Mouse (Mus musculus) common myeloid progenitor, adult 5-6 weeks (primary cell): Measurements from ENCODE around the gene Olfr1164. TPM values are rescaled to one million over a fixed set of nuclear protein-coding genes. Genes with fewer than 3 reads are reported as not detected.

Experiments used
- ATAC-seq: replicated peaks from 2 replicates; pipeline ENCODE4 v1.8.0; 2016; ENCODE audit warnings: low read depth, mild to moderate bottlenecking, moderate TSS enrichment, inconsistent platforms; ENCODE audit not compliant: poor library complexity, severe bottlenecking
- total RNA-seq: library from RNA; stranded (forward); fragments of 200-1000, 187-1606 nt; gene quantifications from 2 replicates; pipeline ENCODE4 v1.2.3, GENCODE M21; 2017

Gene Olfr1164
- not detected in 2 replicates for total RNA-seq

- no peak for ATAC-seq
These were observed at the start of gene Olfr1164 for GRCm38 (mm10) chr2:88093866-88094265. Gene Olfr1164 (minus strand): TSS chr2:88093966.

- no peak for ATAC-seq
These were observed 34.4 kb upstream of the Olfr1164 start, which contains the start of gene Olfr1166 for GRCm38 (mm10) chr2:88128172-88128571. Gene Olfr1166 (minus strand): TSS chr2:88128272.

GRCm38 (mm10) chr2:88071730-88072129 lies 22.0 kb downstream of the Olfr1164 start, which contains the start of gene Olfr1163:
Gene Olfr1163 (minus strand): TSS chr2:88071830.
- ATAC-seq = no peak

- ATAC-seq = no peak
These were observed 30.2 kb downstream of the Olfr1164 start for GRCm38 (mm10) chr2:88063587-88063986.

- ATAC-seq = no peak
These were observed 42.7 kb downstream of the Olfr1164 start, which contains the start of gene Olfr1162 for GRCm38 (mm10) chr2:88051029-88051428. Gene Olfr1162 (minus strand): TSS chr2:88051129.

Other genes starting within 250 kb of the Olfr1164 start
- gene Olfr1150-ps1, start 250.0 kb downstream of the Olfr1164 start, total RNA-seq = not detected in 2 replicates
- gene Olfr1151, start 238.1 kb downstream of the Olfr1164 start, total RNA-seq = not detected in 2 replicates
- not detected in 2 replicates for gene Olfr1152, start 227.5 kb downstream of the Olfr1164 start, total RNA-seq
- gene Olfr1153, start 199.0 kb downstream of the Olfr1164 start, total RNA-seq = not detected in 2 replicates
- gene Olfr1154, start 188.8 kb downstream of the Olfr1164 start, total RNA-seq = not detected in 2 replicates
- not detected in 2 replicates for gene Olfr1155, start 148.8 kb downstream of the Olfr1164 start, total RNA-seq
- not detected in 2 replicates for gene Olfr1156, start 140.9 kb downstream of the Olfr1164 start, total RNA-seq
- gene Olfr1157, start 125.7 kb downstream of the Olfr1164 start, total RNA-seq = not detected in 2 replicates
- gene Olfr74, start 119.3 kb downstream of the Olfr1164 start, total RNA-seq = not detected in 2 replicates
- gene Olfr1158, start 103.9 kb downstream of the Olfr1164 start, total RNA-seq = not detected in 2 replicates
- gene Olfr1160, start 85.7 kb downstream of the Olfr1164 start, total RNA-seq = not detected in 2 replicates
- not detected in 2 replicates for gene Olfr1161, start 71.2 kb downstream of the Olfr1164 start, total RNA-seq
- not detected in 2 replicates for gene Olfr73, start 56.3 kb downstream of the Olfr1164 start, total RNA-seq
- not detected in 2 replicates for gene Olfr1162, start 42.8 kb downstream of the Olfr1164 start, total RNA-seq
- gene Olfr1163, start 22.1 kb downstream of the Olfr1164 start, total RNA-seq = not detected in 2 replicates
- not detected in 2 replicates for gene Olfr1166, start 34.3 kb upstream of the Olfr1164 start, total RNA-seq
- not detected in 2 replicates for gene Olfr1167, start 61.2 kb upstream of the Olfr1164 start, total RNA-seq
- not detected in 2 replicates for gene Olfr1168, start 87.9 kb upstream of the Olfr1164 start, total RNA-seq
- gene Olfr1170, start 134.4 kb upstream of the Olfr1164 start, total RNA-seq = not detected in 2 replicates
- not detected in 2 replicates for gene Olfr1173, start 185.9 kb upstream of the Olfr1164 start, total RNA-seq
- not detected in 2 replicates for gene Olfr1174-ps, start 221.2 kb upstream of the Olfr1164 start, total RNA-seq
- not detected in 2 replicates for gene Olfr1175-ps, start 233.2 kb upstream of the Olfr1164 start, total RNA-seq
- not detected in 2 replicates for gene Olfr1176, start 242.8 kb upstream of the Olfr1164 start, total RNA-seq